Mouse (Mus musculus): ENCODE measurements at regions not wholly inside any gene's neighbourhood (a gene's known extent, or its start where the extent isn't known, plus 50 kb on each side); places are given as distances from the start of the nearest gene placed in this dataset.

- TF ChIP-seq CTCF (IDR thresholded peaks at IDR 0.05): no peak
- TF ChIP-seq EP300 (IDR thresholded peaks at IDR 0.05): no peak
Observed at GRCm38 (mm10) chr9:115604968-115605682, 294.9 kb upstream of the Stt3b start.

Data from lung, postnatal 0 days (tissue).